Mouse (Mus musculus) thymus, adult 18-20 months (tissue): Measurements from ENCODE around the gene Zfp771.
A peak's percentile ranks its signal among the peaks of the same experiment; 100 is the strongest.

Source experiments
- DNase-seq, 2 experiments: peaks; one replicate each; pipeline ENCODE4 v3.0.0; 2022; ENCODE audit warnings: mixed read lengths in 2 of 2

The Zfp771 gene

DNA sequence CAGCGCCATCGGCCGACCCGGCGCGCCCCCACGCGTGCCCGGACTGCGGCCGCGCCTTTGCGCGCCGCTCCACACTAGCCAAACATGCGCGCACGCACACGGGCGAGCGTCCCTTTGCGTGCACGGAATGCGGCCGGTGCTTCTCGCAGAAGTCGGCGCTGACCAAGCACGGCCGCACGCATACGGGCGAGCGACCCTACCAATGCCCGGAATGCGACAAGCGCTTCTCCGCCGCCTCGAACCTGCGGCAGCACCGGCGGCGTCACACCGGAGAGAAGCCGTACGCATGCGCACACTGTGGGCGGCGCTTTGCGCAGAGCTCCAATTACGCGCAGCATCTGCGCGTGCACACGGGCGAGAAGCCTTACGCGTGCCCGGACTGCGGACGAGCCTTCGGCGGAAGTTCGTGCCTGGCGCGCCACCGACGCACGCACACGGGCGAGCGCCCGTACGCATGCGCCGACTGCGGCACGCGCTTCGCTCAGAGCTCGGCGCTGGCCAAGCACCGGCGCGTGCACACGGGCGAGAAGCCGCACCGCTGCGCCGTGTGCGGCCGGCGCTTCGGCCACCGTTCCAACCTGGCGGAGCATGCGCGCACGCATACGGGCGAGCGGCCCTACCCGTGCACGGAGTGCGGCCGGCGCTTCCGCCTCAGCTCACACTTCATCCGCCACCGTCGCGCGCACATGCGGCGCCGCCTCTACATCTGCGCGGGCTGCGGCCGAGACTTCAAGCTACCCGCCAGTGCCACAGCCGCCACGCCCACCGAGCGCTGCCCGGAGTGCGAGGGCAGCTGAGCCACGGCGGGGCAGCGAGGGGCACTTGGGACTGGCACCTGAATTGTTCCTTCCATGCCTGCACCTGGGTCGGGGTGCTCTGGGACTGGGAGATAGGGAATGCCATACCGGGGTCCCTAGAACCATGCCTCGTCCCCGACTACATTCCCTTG lies 10.0 kb downstream of the Zfp771 start:
- peak; percentile 91 to 93 for DNase-seq

DNA sequence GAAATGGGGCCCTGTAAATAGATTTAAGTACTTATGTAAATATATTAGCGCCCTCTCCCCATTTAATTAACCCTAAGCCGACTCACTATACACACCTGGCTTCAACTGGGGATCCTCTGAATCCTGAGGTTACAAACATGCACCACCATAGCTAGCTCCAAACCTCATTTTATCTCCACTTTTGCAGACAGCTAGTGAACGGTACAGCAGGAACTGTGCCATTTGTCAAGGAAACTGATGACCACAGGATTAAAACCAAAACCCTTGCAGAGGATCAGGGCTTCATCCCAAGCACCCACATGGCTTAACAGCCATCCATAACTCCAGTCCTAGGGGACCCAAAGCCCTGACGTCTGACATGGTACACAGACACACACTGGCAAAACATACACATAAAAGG lies 10.9 kb downstream of the Zfp771 start:
- no peak for DNase-seq

DNA sequence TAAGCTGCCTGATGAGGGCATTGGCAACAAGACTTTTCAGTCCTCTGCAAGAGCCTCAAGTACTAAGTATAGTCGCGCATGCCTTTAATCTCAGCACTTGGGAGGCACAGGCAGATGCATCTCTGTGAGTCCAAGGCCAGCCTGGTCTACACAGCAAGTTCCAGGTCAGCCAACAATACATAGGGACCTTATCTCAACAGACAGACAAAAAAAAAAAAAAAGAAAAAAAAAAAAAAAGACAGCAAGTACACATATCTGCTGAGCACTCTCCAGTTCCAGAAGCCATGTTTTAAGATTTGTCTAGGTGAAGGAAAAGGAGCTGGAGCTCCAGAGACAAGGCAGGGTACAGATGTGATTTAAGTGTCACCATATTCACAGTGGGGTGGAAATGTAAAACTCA lies 11.9 kb downstream of the Zfp771 start:
- DNase-seq, result no peak

DNA sequence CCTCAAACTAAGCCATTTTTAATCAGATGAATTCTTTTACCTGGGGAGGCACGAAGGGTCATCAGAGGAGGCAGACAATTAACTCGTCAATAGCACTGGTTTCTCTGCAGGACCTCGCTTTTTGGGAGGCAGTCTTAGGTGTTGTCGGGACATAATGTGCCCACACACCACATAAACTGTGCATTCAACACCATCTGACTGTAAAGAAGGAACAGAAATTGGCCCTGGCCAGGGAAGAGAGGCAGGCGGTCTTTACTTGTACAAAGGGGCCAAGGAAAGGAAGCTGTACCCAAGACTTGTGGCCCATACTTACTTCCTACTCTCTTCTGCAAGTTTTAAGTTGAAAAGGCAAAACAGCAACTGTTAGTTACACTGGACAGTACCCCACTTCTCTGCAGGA lies 12.4 kb downstream of the Zfp771 start:
- no peak for DNase-seq

DNA sequence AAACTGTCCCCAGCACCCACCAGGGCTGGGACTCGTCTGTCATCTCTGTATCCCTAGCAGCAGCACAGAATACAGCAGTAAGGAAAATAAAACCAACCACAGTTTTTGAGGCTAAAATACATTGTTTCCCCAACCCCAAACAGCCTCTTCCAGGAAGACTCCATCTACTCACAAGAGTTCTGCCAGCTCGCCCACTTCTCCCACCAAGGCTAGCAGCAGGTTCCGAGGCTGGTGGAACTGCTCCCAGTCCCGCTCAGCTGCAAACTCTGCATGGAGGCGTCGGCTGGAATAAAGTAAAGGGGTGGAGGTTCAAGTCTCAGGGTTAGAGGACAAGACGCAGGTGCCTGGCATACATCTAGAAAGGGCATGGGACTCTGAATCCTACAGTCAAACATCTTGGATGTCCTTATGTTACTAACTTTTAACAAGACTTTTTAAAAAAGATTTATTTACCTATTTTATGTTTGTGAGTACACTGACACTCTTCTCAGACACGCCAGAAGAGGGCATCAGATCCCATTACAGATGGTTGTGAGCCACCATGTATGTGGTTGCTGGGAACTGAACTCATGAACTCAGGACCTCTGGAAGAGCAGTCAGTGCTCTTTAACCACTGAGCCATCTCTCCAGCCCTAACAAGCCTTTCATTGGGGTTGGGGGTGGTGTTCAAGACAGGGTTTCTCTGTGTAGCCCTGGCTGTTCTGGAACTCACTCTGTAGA lies 15.3 kb downstream of the Zfp771 start:
- DNase-seq, result no peak

DNA sequence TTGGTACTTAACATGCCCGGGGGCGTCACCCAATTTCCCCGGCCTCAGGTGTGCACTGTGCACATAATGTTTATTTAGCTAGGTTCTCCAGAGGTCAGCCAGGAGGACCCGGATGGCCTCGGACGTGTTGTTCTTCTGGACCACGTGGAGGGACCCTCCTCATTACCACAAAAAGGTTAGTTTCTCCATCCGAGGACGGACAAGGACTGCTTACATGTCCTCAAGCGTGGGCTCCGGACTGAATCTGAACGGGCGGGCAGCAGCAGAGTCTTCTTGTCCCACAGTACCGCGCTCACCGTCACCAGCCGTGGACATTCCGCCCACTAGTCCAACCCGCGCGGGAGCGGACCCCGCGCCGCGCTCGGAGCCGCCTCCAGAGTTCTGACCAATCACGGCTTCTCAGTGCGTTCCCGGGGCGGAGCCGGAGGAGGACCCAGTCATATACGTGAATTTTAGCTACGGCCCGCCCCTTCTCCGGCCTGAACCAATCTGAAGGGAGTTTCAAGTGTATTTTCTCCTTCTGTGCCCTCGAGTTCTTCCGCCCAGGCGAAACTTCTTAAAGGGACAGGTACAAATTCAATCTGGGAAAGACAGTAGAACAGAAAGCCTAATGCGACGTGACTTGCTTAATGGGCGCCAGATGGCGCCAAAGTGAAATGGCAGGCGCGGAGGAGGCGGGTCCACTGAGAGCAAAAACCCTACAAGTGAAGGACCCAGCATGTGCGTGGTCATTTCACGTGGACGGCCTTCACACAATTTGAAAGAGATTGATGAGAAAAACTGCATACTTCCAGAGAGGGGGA lies 16.4 kb downstream of the Zfp771 start, which contains the start of gene Dctpp1:
Dctpp1 (minus strand) TSS at position 401 of the 803 bp plus-strand sequence.
- peak; percentile 96 to 98 for DNase-seq

DNA sequence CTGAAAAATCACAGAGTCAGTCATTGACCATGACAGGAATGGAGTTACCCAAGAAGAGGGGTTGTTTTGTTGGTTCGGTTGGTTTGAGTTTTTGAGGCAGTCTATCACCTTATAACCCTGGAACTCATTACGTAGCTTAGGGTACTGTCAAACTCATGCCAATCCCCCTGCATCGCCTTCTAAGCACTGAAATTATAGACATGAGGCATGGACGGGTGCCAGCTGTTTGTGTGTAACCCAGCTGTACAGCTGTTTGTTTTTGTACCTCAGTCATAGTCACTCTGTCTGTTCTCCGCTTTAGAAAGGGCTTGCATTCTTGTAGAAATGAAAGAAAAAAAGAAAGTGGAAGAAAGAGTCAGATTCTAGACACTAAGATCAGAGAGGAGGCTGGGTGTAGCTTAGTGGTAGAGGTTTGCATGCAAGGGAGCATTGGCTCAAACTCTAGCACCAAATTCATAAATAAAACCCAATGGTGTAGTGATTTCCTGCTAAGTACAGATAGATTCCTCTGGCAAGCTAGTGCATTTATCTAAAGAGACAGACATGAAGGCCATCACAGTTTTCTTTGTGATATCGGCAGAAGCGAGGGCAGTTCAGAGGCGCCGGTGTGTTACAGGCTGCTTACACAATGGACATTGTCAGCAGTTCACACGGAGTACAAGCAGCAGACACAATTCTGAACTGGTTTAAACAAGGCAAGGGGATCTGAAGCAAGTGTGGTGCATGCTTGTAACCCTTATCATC lies 18.3 kb downstream of the Zfp771 start:
- no peak for DNase-seq

DNA sequence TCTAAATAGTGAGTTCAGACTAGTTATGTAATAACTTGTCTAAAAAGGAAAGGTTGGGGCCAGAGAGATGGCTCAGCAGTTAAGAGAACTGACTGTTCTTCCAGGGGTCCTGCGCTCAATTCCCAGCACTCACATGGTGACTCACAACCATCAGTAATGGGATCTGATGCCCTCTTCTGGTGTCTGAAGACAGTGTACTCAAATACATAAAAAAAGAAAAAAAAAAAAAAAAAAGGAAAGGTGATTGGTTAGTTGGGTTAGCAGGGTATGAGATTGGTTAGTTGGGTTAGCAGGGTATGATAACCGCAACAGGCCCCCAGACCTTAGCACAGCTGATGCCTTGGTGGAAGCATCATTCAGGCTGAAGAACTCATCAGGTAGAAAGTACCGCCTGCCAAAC lies 19.5 kb downstream of the Zfp771 start:
- DNase-seq, result no peak

DNA sequence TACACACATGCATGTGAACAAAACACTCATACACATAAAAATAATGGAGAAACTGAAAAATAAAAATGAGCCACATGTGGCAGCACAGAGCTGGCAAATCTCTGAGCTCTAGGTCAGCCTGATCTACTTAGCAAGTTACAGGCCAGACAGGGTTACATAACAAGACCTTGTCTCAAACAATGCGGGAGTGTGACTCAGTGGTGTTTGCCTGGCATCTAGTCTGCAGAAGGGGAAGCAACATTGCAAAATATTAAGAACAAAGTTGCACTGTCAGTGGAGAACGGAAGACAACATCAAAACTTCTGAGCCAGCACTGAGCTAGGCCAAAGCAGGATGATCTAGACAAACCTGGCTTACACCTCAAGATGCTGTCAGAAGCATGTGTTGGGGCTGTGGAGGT lies 26.2 kb downstream of the Zfp771 start:
- no peak for DNase-seq

DNA sequence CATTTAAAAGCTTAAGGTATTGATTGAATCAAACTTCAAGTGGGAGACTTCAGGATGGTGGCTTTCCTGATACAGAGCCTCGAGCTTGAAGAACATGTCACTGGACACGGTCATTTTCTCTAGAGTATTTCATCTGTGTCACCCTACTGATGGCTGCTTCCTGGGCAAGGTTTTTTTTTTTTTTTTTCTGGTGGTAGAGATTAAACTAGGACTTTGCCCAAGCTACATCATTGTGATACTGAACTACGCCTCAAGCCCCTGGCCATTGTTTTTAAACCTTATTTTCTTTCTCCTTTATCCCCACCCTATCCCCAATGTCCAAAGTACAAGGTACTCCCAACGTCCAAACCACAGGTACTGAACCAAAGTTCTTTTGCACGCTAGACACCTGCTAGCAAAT lies 26.6 kb downstream of the Zfp771 start:
- no peak for DNase-seq

DNA sequence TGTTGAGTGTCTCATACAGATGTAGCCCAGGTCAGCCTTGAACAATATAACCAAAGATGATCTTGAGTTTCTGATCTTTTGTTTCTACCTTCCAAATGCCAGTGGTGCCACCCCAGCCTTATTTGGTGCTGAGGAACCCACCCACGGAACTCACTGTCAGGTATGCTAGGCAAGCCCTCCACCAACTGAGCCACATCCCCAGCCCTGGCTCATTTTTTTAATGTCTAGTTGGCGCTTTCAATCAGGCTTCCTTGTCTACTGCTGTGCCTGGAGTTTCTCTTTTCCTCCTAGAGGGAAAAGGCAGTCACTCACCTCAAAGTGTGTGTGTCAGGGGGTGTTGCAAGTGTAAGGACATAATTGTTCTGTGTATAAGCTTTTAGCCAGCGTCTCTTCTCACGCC lies 27.0 kb downstream of the Zfp771 start:
- DNase-seq, result no peak

DNA sequence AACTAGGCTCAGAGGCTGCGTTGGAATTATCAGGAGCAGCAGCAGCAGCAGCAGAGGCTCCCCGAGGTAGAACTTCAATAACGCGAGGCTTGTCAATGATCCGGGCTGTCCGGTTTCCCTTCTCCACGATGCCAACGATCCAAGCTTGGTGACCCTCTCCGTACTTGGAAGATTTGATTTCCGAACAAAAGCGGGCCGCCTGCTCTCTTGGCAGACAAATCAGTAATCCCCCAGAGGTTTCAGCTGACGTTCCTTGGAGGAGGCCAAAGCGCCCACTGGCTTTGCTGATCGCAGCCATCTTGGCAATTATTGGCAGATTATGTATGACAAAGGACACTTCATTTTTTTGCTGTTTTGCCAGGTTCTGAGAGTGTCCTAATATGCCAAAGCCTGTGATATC lies 28.5 kb downstream of the Zfp771 start:
- no peak for DNase-seq

DNA sequence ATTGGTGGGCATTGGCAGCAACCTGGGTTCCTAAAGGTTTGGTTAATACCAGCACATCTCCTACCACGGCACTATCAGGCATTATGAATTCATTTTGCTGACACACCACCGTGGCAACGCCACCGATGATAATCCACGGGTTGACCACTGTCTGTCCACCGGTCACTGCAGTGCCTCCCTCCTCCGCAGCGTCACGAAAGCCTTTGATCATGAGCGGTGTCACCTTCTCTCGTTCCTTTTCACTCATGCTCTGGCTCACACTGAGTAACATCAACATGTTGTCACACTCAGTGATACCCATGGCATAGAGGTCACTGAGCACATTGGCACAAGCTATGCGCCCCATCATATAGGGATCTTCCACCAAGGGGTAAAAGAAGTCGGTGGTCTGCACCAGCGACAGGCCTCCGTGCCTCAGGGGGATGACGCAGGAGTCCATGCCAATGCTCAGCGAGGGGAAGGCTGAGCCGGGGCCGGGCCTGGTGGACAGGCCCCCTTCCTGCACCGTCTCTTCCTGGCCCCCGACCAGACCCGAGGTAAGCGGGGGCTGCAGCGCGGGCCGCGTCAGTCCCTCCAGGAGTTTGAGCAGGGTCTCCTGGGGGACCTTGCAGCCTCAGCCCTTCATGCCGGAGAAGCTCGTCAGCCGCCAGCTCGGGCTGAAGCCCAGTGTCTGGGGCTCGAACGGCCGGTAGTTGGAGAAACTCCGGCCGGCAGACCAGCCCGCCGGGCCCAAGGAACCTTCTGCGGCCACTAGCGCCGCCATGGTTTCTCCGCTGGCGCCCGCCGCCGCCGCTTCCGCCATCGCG lies 29.2 kb downstream of the Zfp771 start:
- DNase-seq, result peak; percentile 31 to 47

DNA sequence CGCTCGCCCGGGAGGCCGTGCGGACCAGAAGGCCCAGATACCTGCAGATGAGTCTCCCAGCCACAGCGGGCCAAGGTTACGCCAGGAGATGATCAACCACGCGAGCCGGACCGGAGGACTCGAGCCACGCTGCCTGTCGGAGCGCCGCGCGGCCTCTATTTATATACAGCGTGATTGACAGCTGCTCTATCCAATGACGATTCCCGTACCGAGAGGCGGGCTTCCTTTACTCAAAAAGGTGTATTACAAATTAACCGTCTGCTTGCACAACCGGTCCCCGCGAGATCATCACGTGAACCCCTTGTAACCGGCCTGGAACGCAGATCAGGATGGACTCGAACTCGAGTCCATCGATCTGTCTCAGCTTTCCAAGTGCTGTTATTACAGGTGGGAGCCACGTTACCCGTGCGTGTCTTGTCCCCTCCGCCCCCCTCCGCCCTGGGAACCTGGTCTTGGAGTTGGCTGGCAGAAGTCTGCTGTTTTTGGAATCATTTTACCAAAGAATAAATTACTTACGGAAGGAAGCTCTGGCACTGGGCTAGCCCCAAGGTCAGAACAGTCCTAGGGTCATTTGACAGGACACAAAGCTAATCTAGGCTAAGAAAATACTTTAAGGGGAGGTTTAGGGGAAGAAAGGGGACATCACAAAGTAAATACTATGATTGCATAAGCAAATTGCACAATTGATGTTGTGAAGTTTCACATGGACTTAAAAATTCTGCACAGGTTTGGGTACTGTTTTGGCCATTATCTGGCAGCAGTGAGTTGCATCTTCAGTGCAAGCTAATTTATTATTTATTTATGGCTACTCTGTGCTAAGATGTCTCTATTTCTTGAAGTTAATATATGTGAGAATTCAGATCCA lies 30.1 kb downstream of the Zfp771 start, which contains the start of gene Sephs2:
Sephs2 (minus strand) TSS at position 131 of the 865 bp plus-strand sequence.
- DNase-seq, result peak; percentile 83 to 91

DNA sequence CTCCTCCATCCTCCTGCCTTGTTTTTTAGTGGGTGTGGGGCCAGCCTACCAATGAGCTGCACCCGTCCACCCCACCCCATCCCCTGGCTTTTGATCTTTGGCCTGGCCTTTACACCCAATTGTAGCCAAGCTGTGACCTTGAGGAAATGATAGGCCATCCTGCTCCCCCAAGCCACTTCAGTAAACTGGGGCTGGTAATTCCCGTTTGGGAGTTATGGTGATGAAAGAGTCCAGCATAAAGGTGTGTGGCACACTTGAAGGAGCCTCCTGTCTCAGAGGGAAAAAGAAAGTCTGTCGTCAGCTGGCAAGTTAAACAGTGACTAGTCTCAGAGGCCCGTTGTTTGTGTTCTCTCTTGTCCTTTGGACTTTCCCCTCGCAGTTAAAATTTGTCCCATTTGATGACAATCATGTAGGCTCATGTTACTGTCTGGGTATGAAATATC lies 32.5 kb downstream of the Zfp771 start:
- DNase-seq, result no peak

DNA sequence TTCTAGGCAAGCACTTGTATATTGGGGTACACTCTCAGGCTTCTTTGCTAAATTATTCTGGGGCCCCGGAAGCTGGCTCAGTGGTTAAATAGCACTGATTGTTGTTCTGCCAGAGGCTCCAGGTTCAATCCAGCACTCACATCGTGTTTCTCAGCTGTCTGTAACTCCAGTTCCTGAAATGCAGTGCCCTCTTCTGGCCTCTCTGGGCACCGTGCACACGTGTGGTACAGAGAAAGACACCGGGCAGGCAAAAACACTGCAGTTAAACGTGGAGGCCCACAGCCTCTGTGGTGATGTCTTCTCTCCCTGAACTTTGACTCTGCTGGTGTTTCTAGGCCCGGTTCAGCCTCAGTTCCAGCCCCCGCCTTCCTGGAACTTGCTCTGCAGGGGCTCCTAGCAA lies 34.2 kb downstream of the Zfp771 start:
- peak; percentile 55 to 67 for DNase-seq

DNA sequence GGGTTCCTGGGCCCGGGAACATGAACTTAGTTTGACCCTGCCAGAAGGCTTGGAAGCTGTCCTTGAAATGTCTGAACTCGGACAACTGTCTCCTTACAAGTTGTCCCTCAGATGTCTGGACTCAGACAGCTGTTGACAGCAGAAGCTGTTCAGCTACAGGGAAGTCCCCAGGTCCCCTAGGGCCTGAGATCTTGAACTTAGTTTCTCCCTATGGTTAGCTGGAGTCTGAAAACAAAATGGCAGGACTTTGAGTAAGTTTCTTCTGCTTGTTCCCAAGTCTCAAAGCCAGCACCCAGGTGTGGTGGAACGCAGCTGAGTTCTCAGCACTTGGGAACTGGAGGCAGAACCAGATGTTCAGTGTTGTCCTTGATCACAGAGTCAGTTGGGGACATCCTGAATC lies 36.0 kb downstream of the Zfp771 start:
- DNase-seq, result peak in 1 of 2 experiments; percentile 55

DNA sequence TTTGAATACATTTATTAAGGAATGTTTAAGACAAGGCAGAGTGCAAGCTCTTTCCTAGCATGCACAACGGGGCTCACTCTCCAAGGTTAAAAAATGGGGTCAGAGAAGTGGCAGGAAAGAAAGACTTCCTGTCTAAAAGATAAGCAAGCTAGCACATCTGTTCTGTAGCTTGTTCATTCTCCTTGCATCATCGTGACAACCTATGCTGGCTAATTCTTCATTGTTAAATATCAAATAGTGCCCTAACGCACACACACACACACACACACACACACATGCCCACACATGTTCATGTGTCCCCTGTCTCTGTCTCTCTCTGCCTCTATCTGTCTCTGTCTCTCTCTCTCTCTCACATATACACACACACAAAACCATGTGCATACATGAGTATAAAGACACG lies 37.0 kb downstream of the Zfp771 start:
- no peak for DNase-seq

DNA sequence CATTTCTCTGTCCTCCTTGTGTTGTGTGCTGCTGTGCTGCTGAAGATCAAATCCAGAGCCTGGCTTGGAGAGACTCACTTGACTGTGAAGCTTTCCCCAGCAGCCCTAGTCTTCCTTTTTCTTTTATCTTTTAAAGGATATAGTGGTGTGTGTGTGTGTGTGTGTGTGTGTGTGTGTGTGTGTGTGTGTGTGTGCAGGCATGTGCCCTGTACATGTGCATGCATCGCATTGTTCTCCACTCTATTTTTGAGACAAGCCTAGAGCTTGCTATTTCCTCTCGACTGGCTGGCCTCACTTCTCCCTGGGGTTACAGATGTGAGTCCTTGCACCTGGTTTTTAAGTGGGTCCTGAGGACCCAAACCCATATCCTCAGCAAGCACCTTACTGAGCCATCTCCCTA lies 38.1 kb downstream of the Zfp771 start:
- DNase-seq, result peak in 1 of 2 experiments; percentile 50

DNA sequence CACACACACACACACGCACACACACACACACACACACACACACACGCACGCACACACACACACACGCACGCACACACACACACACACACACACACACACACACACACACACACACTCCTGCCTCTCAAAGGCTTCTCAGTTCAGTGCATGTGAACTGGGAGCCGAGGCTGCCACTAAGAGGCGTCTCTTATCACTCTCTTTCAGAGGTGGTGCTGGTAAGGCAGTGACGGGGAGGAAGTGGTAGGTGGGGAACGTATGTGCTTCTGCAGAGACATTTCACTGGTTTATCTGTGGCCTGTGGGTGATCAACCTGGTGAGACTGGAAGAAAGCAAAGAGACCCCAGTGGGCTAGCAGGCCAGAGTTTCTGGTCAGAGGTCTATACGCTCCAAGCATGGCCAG lies 41.1 kb downstream of the Zfp771 start:
- peak in 1 of 2 experiments; percentile 72 for DNase-seq
